Mouse (Mus musculus) neural tube, embryonic 13.5 days (tissue): ENCODE measurements around the gene Lap3. TPM values are rescaled to one million over a fixed set of nuclear protein-coding genes. Genes with fewer than 3 reads are reported as not detected.
A peak's percentile ranks its signal among the peaks of the same experiment; 100 is the strongest.

Experiments used
- ATAC-seq: fragments of 200-750 bp; cut with Nextera tagmentation; 2 replicates; pipeline ENCODE4 v1.8.0; 2017; ENCODE audit warnings: low read depth, mild to moderate bottlenecking, moderate TSS enrichment, moderate library complexity
- H3K27ac ChIP-seq: fragments of 300-500 bp; sonication (generic); replicated peaks from 2 replicates; pipeline ENCODE4 v1.5.1; 2015; ENCODE audit warnings: moderate library complexity, mild to moderate bottlenecking, inconsistent platforms
- H3K27me3 ChIP-seq: fragments of 300-500 bp; sonication (generic); 2 replicates; pipeline ENCODE4 v1.6.1; 2015; ENCODE audit warnings: mild to moderate bottlenecking, inconsistent platforms
- H3K36me3 ChIP-seq: fragments of 300-500 bp; sonication (generic); 2 replicates; pipeline ENCODE4 v1.6.1; 2015; ENCODE audit warnings: mild to moderate bottlenecking, inconsistent platforms
- H3K4me1 ChIP-seq: fragments of 300-500 bp; sonication (generic); replicated peaks from 2 replicates; pipeline ENCODE4 v1.6.1; 2015; ENCODE audit warnings: inconsistent platforms
- H3K4me2 ChIP-seq: fragments of 300-500 bp; sonication (generic); 2 replicates; pipeline ENCODE4 v1.6.1; 2015; ENCODE audit warnings: inconsistent platforms, mild to moderate bottlenecking, moderate library complexity
- H3K4me3 ChIP-seq: fragments of 300-500 bp; sonication (generic); 2 replicates; pipeline ENCODE4 v1.5.1; 2015; ENCODE audit warnings: mild to moderate bottlenecking, inconsistent platforms
- H3K9ac ChIP-seq: fragments of 300-500 bp; sonication (generic); 2 replicates; pipeline ENCODE4 v1.6.1; 2015; ENCODE audit warnings: moderate library complexity, mild to moderate bottlenecking, inconsistent platforms
- H3K9me3 ChIP-seq: fragments of 300-500 bp; sonication (generic); 2 replicates; pipeline ENCODE4 v1.6.1; 2016; ENCODE audit warnings: inconsistent platforms
- WGBS: fragments of 180-500 bp; shearing (Covaris S2); methylation state at CpG from one replicate; pipeline ENCODE4 v1.1.7; 2015; 5-methylcytosine and 5-hydroxymethylcytosine counted together
- polyA plus RNA-seq: library from polyadenylated mRNA; unstranded; fragments of >200 nt; fragmentation: Nextera tagmentation; extraction: Ambion mirVana; gene quantifications from 2 replicates; pipeline ENCODE4 v1.2.1, GENCODE M21; 2015

Gene Lap3
- polyA plus RNA-seq, 1 experiment from 2014 or later, result 33.2 TPM

DNA sequence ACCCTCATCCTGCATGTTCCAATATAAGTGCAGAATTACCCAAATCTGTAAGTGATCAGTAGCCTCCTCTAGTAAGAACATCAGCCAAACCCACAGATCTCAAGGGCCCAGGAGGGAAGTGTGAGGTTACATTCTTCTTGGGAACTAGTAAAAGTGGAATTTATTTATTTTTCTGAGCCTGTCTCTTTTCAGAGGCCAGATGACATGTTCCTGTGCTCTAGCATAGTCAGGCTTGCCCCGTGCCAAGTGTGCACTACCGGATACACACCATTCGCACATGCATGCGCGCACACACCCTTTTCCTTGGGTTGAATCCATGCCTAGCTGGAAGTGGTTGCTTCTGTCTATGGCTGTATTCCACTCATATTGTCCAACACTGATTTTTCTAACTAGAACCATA, 17.4 kb upstream of the Lap3 start:
- peaks cover 6% of the 10 kb centered on the region for H3K4me1 ChIP-seq
- no peak for ATAC-seq
- no peaks in the 10 kb centered on the region for H3K9me3 ChIP-seq
- H3K4me3 ChIP-seq, result no peak overlapping the region
- H3K27me3 ChIP-seq, result no peaks in the 10 kb centered on the region
- 84% methylated on average over 5 of the region's 5 CpGs for WGBS
- no peak overlapping the region for H3K4me2 ChIP-seq
- H3K36me3 ChIP-seq, result no peaks in the 10 kb centered on the region
- no peak overlapping the region for H3K27ac ChIP-seq
- no peak overlapping the region for H3K9ac ChIP-seq

DNA sequence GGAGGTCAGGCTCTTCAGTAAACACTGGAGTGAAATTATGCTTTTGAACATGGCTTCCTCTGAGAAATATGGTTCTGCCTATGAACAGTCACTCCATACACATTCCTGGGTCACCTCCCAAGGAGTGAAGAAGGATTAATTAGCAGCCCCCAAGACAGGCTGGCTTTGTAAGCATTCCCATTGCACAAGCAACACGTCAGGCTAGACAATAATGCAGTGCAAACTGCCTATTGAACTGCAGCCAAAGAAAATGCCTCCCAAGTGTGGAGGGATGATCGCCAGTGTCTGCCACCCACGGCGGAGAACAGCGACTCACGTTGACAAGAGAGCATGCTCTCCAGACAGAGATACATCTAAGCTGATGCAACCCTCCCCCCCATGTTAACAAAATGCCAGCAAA, 16.9 kb upstream of the Lap3 start:
- no peaks in the 10 kb centered on the region for H3K27me3 ChIP-seq
- H3K27ac ChIP-seq, result no peak overlapping the region
- no peaks in the 10 kb centered on the region for H3K9me3 ChIP-seq
- H3K36me3 ChIP-seq, result no peaks in the 10 kb centered on the region
- ATAC-seq, result 0 out of 2 replicates have a peak, but pooled peaks have one; percentile 27
- no peak overlapping the region for H3K4me2 ChIP-seq
- 24% methylated on average over 6 of the region's 6 CpGs for WGBS
- H3K9ac ChIP-seq, result no peak overlapping the region
- H3K4me1 ChIP-seq, result peaks cover 6% of the 10 kb centered on the region
- no peak overlapping the region for H3K4me3 ChIP-seq

- no peaks in the 10 kb centered on the region for H3K36me3 ChIP-seq
- peaks cover 6% of the 10 kb centered on the region for H3K4me1 ChIP-seq
- WGBS, result 86% methylated on average over 7 of the region's 7 CpGs
- no peaks in the 10 kb centered on the region for H3K27me3 ChIP-seq
- H3K4me3 ChIP-seq, result no peak overlapping the region
- no peak overlapping the region for H3K27ac ChIP-seq
- H3K9me3 ChIP-seq, result no peaks in the 10 kb centered on the region
- ATAC-seq, result no peak
- H3K9ac ChIP-seq, result no peak overlapping the region
- no peak overlapping the region for H3K4me2 ChIP-seq
These were observed 15.6 kb upstream of the Lap3 start for GRCm38 (mm10) chr5:45477601-45478000.

- no peaks in the 10 kb centered on the region for H3K27me3 ChIP-seq
- no peak for ATAC-seq
- peaks cover 6% of the 10 kb centered on the region for H3K4me1 ChIP-seq
- H3K27ac ChIP-seq, result no peak overlapping the region
- no peaks in the 10 kb centered on the region for H3K9me3 ChIP-seq
- no peak overlapping the region for H3K4me2 ChIP-seq
- H3K9ac ChIP-seq, result no peak overlapping the region
- no peak overlapping the region for H3K4me3 ChIP-seq
- no peaks in the 10 kb centered on the region for H3K36me3 ChIP-seq
- 94% methylated on average over 1 of the region's 1 CpGs for WGBS
These were observed 13.1 kb upstream of the Lap3 start for GRCm38 (mm10) chr5:45480066-45480465.

- Histone ChIP-seq H3K4me2 (no peak overlapping the region), H3K4me1 (peaks cover 6% of the 10 kb centered on the region), H3K27ac (no peak overlapping the region), H3K36me3 (no peaks in the 10 kb centered on the region), H3K9ac (no peak overlapping the region), H3K4me3 (no peak overlapping the region), H3K27me3 (no peaks in the 10 kb centered on the region), H3K9me3 (no peaks in the 10 kb centered on the region)
- 90% methylated on average over 2 of the region's 2 CpGs for WGBS
- ATAC-seq, result no peak
These were observed 12.0 kb upstream of the Lap3 start for GRCm38 (mm10) chr5:45481125-45481524.

- no peak overlapping the region for H3K4me3 ChIP-seq
- H3K9ac ChIP-seq, result no peak overlapping the region
- H3K27me3 ChIP-seq, result no peaks in the 10 kb centered on the region
- H3K27ac ChIP-seq, result no peak overlapping the region
- H3K36me3 ChIP-seq, result no peaks in the 10 kb centered on the region
- H3K4me2 ChIP-seq, result no peak overlapping the region
- ATAC-seq, result no peak
- no peaks in the 10 kb centered on the region for H3K4me1 ChIP-seq
- WGBS, result 85% methylated on average over 3 of the region's 3 CpGs
- H3K9me3 ChIP-seq, result no peaks in the 10 kb centered on the region
These were observed 10.6 kb upstream of the Lap3 start for GRCm38 (mm10) chr5:45482607-45483006.

DNA sequence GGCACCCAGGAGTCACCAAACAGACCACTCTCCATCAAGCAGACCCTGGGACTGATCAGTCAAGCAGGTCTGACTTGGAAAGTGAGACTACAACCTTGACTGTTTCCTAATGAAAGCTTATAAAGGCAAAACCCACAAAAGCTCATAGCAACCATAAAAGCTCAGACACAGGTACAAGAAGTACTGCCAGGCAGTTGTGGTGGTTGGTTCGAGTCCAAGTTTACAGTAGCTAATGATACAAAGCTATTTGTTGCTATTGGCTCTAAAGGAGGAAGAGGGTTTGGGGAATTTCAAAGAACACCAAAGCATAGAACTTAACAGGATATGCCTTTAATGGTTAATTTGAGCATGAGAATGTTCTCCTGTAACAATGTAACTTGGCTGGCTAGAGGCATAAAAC, 9.5 kb upstream of the Lap3 start:
- no peaks in the 10 kb centered on the region for H3K9me3 ChIP-seq
- H3K4me2 ChIP-seq, result no peak overlapping the region
- H3K4me1 ChIP-seq, result no peaks in the 10 kb centered on the region
- no peak overlapping the region for H3K27ac ChIP-seq
- H3K4me3 ChIP-seq, result no peak overlapping the region
- no peaks in the 10 kb centered on the region for H3K27me3 ChIP-seq
- 87% methylated on average over 1 of the region's 1 CpGs for WGBS
- H3K9ac ChIP-seq, result no peak overlapping the region
- ATAC-seq, result no peak
- no peaks in the 10 kb centered on the region for H3K36me3 ChIP-seq

DNA sequence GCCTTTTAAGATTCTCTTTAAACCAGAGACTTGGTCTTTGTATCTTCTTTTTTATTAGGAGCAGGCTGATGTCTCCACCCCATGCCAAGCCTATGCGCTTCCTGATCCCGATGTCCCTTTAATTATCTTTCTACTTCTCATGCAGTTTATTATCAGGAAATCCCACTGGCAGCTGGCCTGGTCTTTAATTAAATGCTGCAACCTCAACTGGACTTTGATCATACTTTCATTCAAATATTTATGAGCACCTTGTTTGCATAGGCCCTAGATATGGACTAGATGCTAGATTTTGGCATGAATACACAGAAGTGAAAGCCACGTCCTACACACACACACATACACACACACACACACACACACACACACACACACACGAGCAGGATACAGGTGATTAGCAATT, 1.4 kb upstream of the Lap3 start:
- ATAC-seq, result no peak
- H3K9ac ChIP-seq, result no peak overlapping the region
- H3K27ac ChIP-seq, result no peak overlapping the region
- no peak overlapping the region for H3K4me3 ChIP-seq
- H3K4me2 ChIP-seq, result no peak overlapping the region
- H3K27me3 ChIP-seq, result 0 out of 2 replicates have a peak, but pooled peaks cover 6% of the 10 kb centered on the region
- H3K9me3 ChIP-seq, result no peaks in the 10 kb centered on the region
- 75% methylated on average over 4 of the region's 4 CpGs for WGBS
- peaks cover 13% of the 10 kb centered on the region for H3K4me1 ChIP-seq
- no peaks in the 10 kb centered on the region; the same call in 1 of the 2 replicates for H3K36me3 ChIP-seq

DNA sequence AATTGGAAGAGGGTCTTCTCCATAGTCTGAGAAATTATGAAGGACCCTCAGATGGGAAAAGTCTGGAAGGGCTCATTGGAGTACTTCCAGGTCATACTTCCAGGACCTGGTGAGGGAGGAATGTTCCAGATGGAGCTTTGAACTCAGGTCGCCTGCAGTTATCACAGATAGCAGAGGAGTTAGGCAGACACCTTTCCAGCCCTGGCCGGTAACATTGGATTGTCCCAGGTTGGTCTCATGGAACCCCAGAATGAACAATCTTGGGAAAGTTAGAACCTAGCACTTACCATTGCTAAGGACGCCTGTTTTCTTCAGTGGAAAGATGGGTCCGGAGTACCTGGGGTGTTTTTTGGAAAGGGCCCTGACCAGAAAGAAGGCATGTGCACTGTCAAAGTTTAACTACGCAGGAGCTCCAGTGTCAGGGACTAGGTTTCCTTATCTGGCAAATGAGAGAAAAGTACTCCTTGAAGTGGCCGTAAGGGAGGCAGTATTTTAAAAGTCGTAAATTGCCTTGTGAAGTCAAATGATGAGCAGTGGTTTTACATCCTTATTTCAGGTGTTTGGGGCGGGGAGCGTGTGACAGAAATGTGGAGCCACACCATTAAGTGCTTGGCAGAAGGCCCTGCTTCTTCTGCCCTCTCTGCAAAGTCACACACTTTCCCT, 1.1 kb downstream of the Lap3 start:
- H3K4me3 ChIP-seq, result peak overlapping the region; percentile 71
- no peaks in the 10 kb centered on the region for H3K9me3 ChIP-seq
- peak overlapping the region; percentile 75 for H3K9ac ChIP-seq
- ATAC-seq, result no peak
- H3K27ac ChIP-seq, result no peak overlapping the region; the same call in 1 of the 2 replicates
- H3K36me3 ChIP-seq, result peaks cover 17% of the 10 kb centered on the region
- peak overlapping the region; percentile 74 for H3K4me2 ChIP-seq
- 0 out of 2 replicates have a peak, but pooled peaks cover 6% of the 10 kb centered on the region for H3K27me3 ChIP-seq
- peaks cover 13% of the 10 kb centered on the region for H3K4me1 ChIP-seq
- 56% methylated on average over 9 of the region's 9 CpGs for WGBS

DNA sequence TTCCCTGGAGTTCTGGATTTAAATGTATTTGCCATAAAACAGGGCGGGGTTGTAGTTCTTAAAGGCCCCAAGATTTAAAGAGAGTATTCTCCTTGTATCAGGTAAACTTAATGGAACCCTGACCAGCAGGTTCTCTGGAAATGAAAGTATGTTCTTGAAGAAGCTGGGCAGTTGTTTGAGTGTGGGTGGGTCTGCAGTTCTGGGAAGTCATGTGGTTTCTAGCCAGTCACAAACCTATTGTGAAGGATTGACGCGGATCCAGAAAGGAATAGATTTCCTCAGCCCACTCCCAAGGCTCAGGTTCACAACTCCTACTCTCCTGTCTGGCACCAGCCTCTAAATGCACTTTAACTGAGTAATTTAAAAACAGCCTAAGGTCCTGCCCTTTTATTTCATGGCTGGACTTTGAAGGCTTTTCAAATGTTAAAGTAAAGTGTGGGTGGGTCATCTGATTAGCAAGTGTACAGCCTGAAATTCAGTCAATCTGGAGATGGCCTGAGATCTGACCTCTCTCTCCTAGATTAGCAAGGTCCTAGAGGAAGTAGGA, 2.3 kb downstream of the Lap3 start:
- H3K27me3 ChIP-seq, result 0 out of 2 replicates have a peak, but pooled peaks cover 6% of the 10 kb centered on the region
- H3K4me2 ChIP-seq, result no peak overlapping the region
- no peaks in the 10 kb centered on the region for H3K9me3 ChIP-seq
- peaks cover 13% of the 10 kb centered on the region for H3K4me1 ChIP-seq
- no peak overlapping the region for H3K4me3 ChIP-seq
- 87% methylated on average over 3 of the region's 3 CpGs for WGBS
- no peak for ATAC-seq
- no peak overlapping the region for H3K27ac ChIP-seq
- no peak overlapping the region for H3K9ac ChIP-seq
- peaks cover 23% of the 10 kb centered on the region for H3K36me3 ChIP-seq

DNA sequence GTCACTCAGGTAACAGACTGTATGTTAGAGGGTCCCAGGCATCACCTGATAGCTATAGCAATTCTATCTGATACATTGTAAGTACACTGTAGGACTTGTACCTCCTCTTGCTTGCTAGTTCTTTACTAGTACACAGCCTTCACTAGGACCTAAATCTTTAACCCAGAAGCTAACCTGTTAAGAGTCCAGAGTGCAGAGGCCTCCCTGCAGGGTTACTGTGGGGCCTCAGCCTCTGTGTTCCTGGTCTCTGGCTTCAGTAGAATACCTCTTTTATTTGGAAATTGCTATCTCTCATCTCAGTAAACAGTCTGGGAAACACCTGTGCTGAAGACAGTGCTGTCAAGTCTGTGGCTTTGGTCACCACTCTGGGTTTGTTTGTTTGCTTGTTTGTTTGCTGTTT, 2.9 kb downstream of the Lap3 start:
- Histone ChIP-seq H3K27ac (no peak overlapping the region), H3K4me2 (no peak overlapping the region), H3K4me3 (no peak overlapping the region), H3K9ac (no peak overlapping the region), H3K4me1 (peaks cover 13% of the 10 kb centered on the region), H3K27me3 (0 out of 2 replicates have a peak, but pooled peaks cover 6% of the 10 kb centered on the region), H3K9me3 (no peaks in the 10 kb centered on the region), H3K36me3 (peaks cover 27% of the 10 kb centered on the region)
- no peak for ATAC-seq

- peaks cover 31% of the 10 kb centered on the region for H3K36me3 ChIP-seq
- H3K27me3 ChIP-seq, result 0 out of 2 replicates have a peak, but pooled peaks cover 5% of the 10 kb centered on the region
- H3K4me2 ChIP-seq, result no peak overlapping the region
- no peak overlapping the region for H3K9ac ChIP-seq
- 93% methylated on average over 4 of the region's 4 CpGs for WGBS
- H3K27ac ChIP-seq, result no peak overlapping the region
- no peak for ATAC-seq
- H3K9me3 ChIP-seq, result no peaks in the 10 kb centered on the region
- H3K4me1 ChIP-seq, result peaks cover 13% of the 10 kb centered on the region
- no peak overlapping the region for H3K4me3 ChIP-seq
These were observed 3.3 kb downstream of the Lap3 start for GRCm38 (mm10) chr5:45496479-45496878.
